Mouse (Mus musculus) urinary bladder, adult 2 months (tissue): ENCODE measurements around the gene Mdc1. TPM values are rescaled to one million over a fixed set of nuclear protein-coding genes. Genes with fewer than 3 reads are reported as not detected.

ENCODE experiments used
- DNase-seq: peaks from one replicate; pipeline ENCODE4 v3.0.0; 2022; ENCODE audit warnings: low spot score
- polyA plus RNA-seq: library from polyadenylated mRNA; depleted of rRNA; stranded (reverse); fragments of >200 nt; gene quantifications from 2 replicates; pipeline ENCODE4 v1.2.3, GENCODE M21; 2012; rRNA removed

Gene Mdc1
- polyA plus RNA-seq, 1 experiment: 10.4 TPM

DNA sequence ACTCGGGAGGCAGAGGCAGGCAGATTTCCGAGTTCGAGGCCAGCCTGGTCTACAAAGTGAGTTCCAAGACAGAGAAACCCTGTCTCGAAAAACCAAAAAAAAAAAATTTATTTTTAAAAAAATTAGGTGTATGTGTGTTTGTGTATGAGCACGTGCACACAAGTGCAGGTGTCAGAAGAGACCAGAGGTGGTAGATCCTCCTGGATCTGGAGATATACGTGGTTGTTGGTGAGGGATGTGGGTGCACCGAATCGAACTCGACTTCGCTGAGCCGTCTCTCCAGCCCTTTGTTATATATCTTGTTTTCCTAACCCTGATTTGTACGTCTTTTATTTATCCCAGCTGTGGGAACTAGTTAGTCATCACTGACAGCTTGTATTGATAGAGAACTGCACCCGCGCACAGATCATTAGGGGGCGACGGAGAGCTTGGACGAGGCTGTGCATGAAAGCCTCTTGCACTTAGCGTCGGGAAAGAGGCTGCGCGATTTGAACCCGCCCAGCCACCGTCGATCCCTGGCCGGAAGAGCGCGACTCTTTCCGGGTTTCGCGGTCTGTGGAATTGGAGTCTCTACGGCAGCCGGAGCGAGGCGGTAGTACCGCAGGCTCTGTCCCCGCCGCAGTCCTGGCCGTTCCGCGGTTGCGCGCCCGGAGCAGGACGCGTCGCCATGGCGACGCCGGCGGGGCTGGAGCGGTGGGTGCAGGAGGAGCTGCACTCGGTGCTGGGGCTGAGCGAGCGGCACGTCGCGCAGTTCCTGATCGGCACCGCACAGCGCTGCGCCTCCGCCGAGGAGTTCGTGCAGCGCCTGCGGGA, 38.1 kb downstream of the Mdc1 start, which contains the start of gene Dhx16:
Dhx16 (plus strand) TSS at position 575 of the 813 bp plus-strand sequence.
- peak; percentile 84 for DNase-seq

DNA sequence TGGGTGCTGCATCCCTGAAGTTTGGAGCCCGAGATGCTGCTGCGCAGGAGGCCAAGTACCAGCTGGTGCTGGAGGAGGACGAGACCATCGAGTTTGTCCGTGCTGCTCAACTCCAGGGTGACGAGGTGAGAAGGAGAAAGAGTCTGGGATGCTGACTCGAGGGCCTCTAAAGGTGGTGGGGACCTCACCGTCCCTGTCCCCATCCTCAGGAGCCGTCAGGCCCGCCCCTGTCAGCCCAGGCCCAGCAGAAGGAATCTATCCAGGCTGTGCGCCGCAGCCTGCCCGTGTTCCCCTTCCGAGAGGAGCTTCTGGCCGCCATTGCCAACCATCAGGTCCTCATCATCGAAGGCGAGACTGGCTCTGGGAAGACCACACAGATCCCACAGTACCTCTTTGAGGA, 41.6 kb downstream of the Mdc1 start:
- no peak for DNase-seq

DNA sequence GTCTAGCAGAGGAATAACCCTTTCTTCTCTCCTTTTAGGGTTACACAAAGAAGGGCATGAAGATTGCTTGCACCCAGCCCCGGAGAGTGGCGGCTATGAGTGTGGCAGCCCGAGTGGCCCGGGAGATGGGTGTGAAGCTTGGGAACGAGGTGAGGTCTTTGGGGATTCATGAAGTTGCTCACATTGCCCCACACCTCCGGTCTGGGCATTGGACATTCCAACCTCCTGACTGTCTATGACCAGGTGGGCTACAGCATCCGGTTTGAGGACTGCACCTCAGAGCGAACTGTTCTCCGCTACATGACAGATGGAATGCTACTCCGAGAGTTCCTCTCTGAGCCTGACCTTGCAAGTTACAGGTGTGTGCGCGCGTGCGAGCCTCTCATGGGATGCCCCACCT, 42.5 kb downstream of the Mdc1 start:
- DNase-seq: no peak

DNA sequence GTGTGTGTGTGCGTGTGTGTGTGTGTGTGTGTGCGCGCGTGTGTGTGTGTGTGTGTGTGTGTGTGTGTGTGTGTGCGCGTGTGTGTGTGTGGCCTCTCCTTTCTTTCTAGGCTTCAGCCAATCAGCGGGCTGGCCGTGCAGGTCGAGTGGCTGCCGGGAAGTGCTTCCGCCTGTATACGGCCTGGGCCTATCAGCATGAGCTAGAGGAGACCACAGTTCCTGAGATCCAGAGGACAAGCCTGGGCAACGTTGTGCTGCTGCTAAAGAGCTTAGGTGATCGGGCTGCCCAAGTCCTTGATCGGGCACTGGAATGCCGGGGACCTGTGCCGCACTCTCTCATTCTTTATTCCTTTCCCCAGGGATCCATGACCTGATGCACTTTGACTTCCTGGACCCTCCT, 46.4 kb downstream of the Mdc1 start:
- DNase-seq: no peak

DNA sequence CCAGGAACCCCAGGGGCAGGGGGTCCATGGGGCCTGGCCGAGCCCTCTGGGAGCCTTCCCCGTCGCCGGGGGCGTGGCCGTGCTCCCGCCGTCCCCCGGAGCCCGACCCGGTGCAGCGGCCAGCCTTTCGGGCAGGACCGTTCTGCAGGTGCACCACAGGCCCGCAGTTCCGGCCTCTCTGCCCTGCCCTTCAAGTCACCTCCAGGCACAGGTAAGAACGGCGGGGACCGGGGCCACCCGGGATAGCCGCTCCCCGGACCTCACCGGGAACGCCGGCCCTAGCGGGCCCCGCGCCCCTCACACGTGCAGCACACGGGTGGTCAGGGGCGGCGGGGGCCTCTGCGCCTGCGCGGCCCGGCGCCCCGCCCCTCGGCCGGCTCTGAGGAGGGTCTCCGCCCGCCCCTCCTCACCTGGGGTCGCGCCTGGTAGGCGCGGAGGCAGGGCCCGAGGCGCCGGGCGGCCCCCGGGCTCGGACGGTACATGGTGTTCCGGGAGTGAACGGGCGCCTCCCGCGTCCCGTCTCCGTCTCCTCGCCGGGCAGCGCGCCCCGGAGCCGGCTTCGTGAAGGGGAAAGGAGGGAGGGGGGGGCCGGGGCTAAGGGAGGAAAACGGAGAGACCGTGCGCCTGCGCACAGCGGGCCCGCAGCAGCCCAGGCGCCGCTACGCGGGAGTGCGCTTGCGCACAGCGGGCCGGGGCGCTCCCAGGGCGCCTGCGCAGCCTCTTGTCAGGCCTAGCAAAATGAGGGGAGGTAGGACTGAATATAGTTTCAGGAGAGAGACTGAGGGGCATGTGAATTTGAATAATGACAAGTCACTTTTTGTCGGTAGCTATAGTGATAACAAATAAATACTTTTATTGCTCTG, 55.7 kb downstream of the Mdc1 start, which contains the start of gene 2310061I04Rik:
2310061I04Rik (minus strand) TSS at position 651 of the 863 bp plus-strand sequence.
- DNase-seq: peak; percentile 84

DNA sequence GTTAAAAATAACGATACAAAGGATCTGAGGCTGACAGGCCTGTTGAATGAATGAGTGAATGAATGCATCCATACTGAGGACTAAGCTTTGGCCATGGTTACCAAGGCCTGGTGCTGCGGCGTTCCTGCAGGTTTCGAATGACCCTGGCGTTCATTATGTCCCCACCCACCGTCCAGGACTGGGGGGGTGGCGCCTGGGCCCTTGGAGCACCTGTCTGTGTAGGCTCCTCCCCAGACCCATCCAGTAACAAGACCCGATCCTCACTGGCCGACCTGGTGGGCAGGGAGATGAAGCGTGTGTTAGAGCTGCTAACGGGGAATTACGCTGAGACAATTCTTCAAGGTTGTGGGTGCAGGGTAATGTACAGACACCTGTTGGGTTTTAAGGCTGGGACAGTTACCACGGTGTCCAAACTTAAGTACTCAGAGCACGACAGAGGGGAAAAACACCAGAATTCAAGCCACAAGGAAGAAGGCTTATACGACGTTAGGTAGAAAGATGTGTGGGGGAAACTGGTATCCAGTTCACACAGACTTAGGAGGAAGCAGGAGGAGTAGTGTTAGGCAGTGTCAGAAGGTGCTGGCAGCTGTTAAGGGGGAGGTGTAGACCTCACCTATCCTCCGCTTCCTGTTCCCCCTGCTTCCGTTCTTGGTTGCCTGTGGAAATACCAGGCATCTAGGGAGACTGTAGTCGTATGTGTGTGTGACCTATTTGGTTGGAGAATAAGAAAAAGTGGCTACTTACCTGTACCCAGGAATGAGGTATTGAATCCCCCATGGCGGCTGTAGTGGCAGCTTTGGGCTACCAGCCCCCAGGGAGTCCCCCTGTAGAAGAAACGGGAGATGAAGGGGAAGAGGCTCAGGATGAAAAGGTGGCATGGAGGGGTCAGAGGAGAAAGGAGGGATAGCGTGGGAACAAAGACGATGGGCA, 56.6 kb downstream of the Mdc1 start:
- DNase-seq: no peak

DNA sequence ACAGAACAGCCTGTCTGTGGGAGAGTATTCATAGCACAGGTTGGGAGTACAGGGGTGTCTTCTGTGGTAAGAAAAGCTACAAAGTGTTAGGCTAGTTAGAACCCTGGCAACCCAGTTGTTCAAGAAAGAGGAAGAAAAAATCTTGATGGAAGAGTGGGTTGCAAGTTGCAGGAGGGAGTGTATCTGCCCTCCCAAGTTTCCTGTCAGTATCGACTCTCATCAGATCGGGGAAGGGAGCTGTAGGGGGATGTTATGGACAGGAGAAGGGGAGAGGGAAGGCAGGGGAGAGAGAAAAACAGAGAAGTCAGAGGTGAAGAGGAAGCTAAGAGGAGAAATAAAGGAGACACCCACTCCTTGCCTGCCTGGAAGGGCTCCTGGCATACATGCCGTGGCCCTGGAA, 59.3 kb downstream of the Mdc1 start:
- DNase-seq: no peak

DNA sequence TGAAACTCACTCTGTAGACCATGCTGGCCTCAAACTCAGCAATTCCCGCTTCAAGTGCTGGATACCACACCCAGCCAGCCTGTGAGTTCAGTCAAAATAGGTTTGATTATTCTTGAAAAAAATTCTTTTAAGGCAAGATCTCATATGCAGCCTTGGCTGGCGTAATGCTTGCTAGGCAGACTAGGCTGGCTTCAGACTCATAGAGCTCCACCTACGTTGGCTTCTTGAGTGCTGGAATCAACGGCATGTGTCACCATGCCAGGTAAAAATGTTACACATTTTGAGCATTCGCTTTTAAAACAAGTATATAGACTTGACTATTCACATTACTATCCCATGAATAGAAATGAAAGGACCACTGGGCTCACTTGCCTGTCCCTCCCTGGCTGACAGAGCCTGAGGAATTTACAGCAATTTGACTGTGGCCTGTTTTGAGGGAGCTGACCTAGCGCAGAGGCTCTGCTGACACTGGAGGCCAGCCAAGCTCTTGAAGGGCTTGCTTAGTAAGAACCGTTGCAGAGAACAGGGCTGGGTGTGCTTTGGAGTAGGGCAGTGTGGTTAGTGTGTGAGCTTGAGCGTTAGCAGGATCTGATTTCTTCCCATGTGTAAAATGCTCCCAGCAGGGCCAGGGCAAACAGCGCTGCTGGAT, 62.2 kb downstream of the Mdc1 start:
- DNase-seq: no peak

DNA sequence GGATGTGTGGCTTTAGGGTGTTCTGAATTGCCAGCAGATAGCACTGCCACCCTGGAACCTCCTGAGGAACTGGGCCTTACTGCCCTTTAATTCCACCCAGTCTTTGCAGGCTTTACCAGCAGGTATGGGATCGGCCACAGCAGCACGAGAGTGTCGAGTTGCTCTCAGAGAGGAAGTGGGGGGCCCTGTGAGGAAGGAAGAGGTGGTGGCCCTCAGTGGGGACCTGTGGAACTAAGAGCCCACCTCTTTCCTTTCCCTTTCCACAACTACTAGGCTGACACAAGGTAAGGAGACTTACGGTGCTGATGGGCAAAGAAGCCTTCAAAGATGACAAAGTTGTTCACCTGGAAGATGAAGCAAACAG, 62.7 kb downstream of the Mdc1 start:
- no peak for DNase-seq

DNA sequence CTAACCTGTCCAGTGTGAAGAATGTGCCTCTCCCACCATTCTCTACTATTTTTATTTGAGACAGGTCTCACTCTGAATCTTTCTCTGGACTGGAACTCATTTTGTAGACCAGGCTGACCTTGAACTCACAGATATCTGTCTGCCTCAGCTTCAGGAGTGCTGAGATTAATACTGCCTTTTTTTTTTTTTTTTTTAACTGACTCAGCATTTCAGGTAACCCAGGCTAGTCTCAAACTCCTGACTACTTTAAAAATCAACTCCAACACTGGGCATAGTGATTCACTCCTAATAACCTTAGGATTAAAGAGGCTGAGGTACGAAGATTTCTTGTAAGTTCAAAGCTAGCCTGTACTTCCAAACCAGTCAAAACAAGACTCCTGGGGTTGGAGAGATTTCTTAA, 64.3 kb downstream of the Mdc1 start:
- DNase-seq: no peak

DNA sequence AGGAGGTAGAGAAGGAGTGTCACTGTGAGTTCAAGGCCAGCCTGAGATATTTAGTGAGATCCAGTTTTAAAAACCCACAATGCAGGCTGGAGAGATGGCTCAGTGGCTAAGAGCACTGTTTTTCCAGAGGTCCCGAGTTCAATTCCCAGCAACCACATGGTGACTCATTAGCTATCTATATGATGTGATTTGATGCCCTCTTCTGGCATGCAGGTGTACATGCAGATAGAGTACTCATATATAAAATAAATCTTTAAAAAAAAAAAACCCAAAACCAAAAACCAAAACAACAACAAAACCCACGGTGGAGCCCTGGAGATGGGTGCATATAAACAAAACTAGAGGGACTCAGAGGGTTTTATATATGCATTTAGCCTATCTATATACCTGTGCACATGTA, 66.3 kb downstream of the Mdc1 start:
- no peak for DNase-seq

Other genes starting within 250 kb of the Mdc1 start
- gene Sfta2, start 240.0 kb upstream of the Mdc1 start, polyA plus RNA-seq: not detected in 2 replicates
- gene Gm9573, start 214.9 kb upstream of the Mdc1 start, polyA plus RNA-seq: not detected in 2 replicates
- 0.04 and 0.07 TPM in 2 replicates for gene Mucl3, start 197.8 kb upstream of the Mdc1 start, polyA plus RNA-seq
- 21.3 and 21.8 TPM in 2 replicates for gene Vars2, start 173.9 kb upstream of the Mdc1 start, polyA plus RNA-seq
- 19.8 and 22.4 TPM in 2 replicates for gene Gtf2h4, start 167.8 kb upstream of the Mdc1 start, polyA plus RNA-seq
- 20.2 and 28.6 TPM in 2 replicates for gene Ddr1, start 136.9 kb upstream of the Mdc1 start, polyA plus RNA-seq
- gene Ier3, start 19.8 kb upstream of the Mdc1 start, polyA plus RNA-seq: 55.3 and 73.7 TPM in 2 replicates
- gene Flot1, start 18.3 kb upstream of the Mdc1 start, polyA plus RNA-seq: 156 and 192 TPM in 2 replicates
- 257 TPM in 2 replicates for gene Tubb5, start 3.2 kb upstream of the Mdc1 start, polyA plus RNA-seq
- 10.9 and 11.6 TPM in 2 replicates for gene Nrm, start 19.8 kb downstream of the Mdc1 start, polyA plus RNA-seq
- 55.2 and 57.5 TPM in 2 replicates for gene Ppp1r18, start 24.1 kb downstream of the Mdc1 start, polyA plus RNA-seq
- 53.4 and 57.7 TPM in 2 replicates for gene Dhx16, start 38.3 kb downstream of the Mdc1 start, polyA plus RNA-seq
- 29.6 and 35.9 TPM in 2 replicates for gene 2310061I04Rik, start 55.9 kb downstream of the Mdc1 start, polyA plus RNA-seq
- gene Atat1, start 68.6 kb downstream of the Mdc1 start, polyA plus RNA-seq: 45.9 and 58.8 TPM in 2 replicates
- 77.9 and 90.8 TPM in 2 replicates for gene Mrps18b, start 74.9 kb downstream of the Mdc1 start, polyA plus RNA-seq
- gene Ppp1r10, start 74.9 kb downstream of the Mdc1 start, polyA plus RNA-seq: 25.8 and 26.0 TPM in 2 replicates
- 58.4 and 74.6 TPM in 2 replicates for gene Abcf1, start 128.2 kb downstream of the Mdc1 start, polyA plus RNA-seq
- 28.5 and 39.5 TPM in 2 replicates for gene Gnl1, start 138.3 kb downstream of the Mdc1 start, polyA plus RNA-seq
- 22.2 and 23.7 TPM in 2 replicates for gene Prr3, start 138.7 kb downstream of the Mdc1 start, polyA plus RNA-seq
- 1.5 and 2.0 TPM in 2 replicates for gene H2-T24, start 179.0 kb downstream of the Mdc1 start, polyA plus RNA-seq
- 189 and 190 TPM in 2 replicates for gene H2-T23, start 191.3 kb downstream of the Mdc1 start, polyA plus RNA-seq
- 66.8 and 76.7 TPM in 2 replicates for gene H2-T22, start 201.2 kb downstream of the Mdc1 start, polyA plus RNA-seq
- gene Gm6034, start 201.4 kb downstream of the Mdc1 start, polyA plus RNA-seq: 0.06 TPM in 1 of 2 replicates, not detected in the other
- 0.09 and 0.14 TPM in 2 replicates for gene Gm11127, start 216.9 kb downstream of the Mdc1 start, polyA plus RNA-seq